ENCODE assay signal across 24 mouse cellular contexts in the genomic region with DNA sequence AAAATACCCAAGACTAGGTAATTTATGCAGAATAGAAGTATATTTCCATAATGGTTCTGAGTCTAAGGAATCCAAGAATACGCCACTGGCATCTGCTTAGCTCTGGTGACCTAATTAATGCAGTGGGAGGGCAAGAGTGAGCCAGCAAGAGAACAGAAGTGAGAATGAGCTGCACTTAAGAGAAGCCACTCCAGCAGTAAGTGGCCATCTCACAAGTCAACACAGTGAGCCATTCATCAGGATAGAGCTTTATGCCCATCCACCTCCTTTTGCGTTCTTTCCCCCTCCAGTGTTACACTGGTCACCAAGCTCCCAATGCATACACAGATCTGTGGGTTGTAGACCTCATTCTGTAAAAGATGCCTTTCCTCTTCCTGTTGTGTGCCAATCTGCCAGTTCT. TPM values are rescaled to one million over a fixed set of nuclear protein-coding genes. Genes with fewer than 3 reads are reported as not detected.
A peak's percentile ranks its signal among the peaks of the same experiment; 100 is the strongest.
DNase-seq lines count a peak whose midpoint lies in the region; ATAC-seq and TF ChIP-seq lines count a peak whose summit lies in the region.
"Had no signal": no experiment of that assay in that cellular context is flagged by ENCODE, and none has a peak within 500 bp of the region (broad histone marks: within the 10 kb centered on the region; RNA-seq: fewer than 3 reads in every experiment).

No protein-coding gene starts in this region.

- no peaks in the 10 kb centered on the region for H3K27me3 ChIP-seq in heart, adult 2 months (ENCODE audit: control insufficient read depth, insufficient read depth, low read length)
- no peaks in the 10 kb centered on the region for H3K27me3 ChIP-seq in lung, embryonic 16.5 days (ENCODE audit: control insufficient read depth, insufficient read depth, low read depth, low read length)
- H3K27me3 ChIP-seq: CH12.LX; embryonic facial prominence, embryonic 12.5 days; forebrain, embryonic 13.5 days; forebrain, embryonic 15.5 days had no signal

- no peaks in the 10 kb centered on the region; the same call in 1 of the 2 replicates for H3K4me1 ChIP-seq in heart, adult 2 months (ENCODE audit: control insufficient read depth, insufficient read depth, low read length)
- peaks cover 12% of the 10 kb centered on the region for H3K4me1 ChIP-seq in lung, embryonic 16.5 days (replicated peaks; ENCODE audit: control insufficient read depth, insufficient read depth, low read length)

- no peak overlapping the region for H3K9ac ChIP-seq in heart, adult 2 months (ENCODE audit: low read depth, low read length)
- H3K9ac ChIP-seq in lung, embryonic 16.5 days (ENCODE audit: low read length) = no peak overlapping the region
- H3K9ac ChIP-seq: embryonic facial prominence, embryonic 12.5 days; forebrain, embryonic 13.5 days; forebrain, embryonic 15.5 days had no signal

- DNase-seq in heart, adult 11 months = peak; percentile 64
- no peak for DNase-seq in heart, adult 2 months
- no peak for DNase-seq in lung, postnatal 36 days
- peak; percentile 25 for DNase-seq in retina, postnatal 1 day
- no peak for DNase-seq in retina, embryonic 14.5 days (ENCODE audit: low spot score)
- DNase-seq: adrenal gland, adult 8-10 months; adrenal gland, postnatal 14 days; adrenal gland, postnatal 36 days; B cell, adult 2 months; cerebellum, adult 11-12 months; cerebellum, adult 2 months; cerebellum, adult 9-10 months; cerebellum, postnatal 10 days; cerebellum, postnatal 25 days had no signal

- H3K79me2 ChIP-seq in heart, adult 2 months (replicated peaks; ENCODE audit: control insufficient read depth, insufficient read depth, low read length) = no peaks in the 10 kb centered on the region; the same call in 1 of the 2 replicates

- H3K27ac ChIP-seq in heart, adult 2 months = no peak overlapping the region
- no peak overlapping the region for H3K27ac ChIP-seq in lung, embryonic 16.5 days (ENCODE audit: low read length)
- H3K27ac ChIP-seq: embryonic facial prominence, embryonic 10.5 days; embryonic facial prominence, embryonic 12.5 days; forebrain, embryonic 13.5 days; forebrain, embryonic 15.5 days had no signal

- TF ChIP-seq EP300 in heart, adult 2 months (IDR thresholded peaks at IDR 0.05; ENCODE audit: insufficient read depth, low read depth, low read length) = no peak

- TF ChIP-seq CTCF in heart, adult 2 months (IDR thresholded peaks at IDR 0.05) = no peak

- H3K9me3 ChIP-seq in lung, embryonic 16.5 days (ENCODE audit: control insufficient read depth, low read length) = no peaks in the 10 kb centered on the region
- H3K9me3 ChIP-seq: embryonic facial prominence, embryonic 10.5 days; embryonic facial prominence, embryonic 12.5 days; forebrain, embryonic 13.5 days; forebrain, embryonic 15.5 days; G1E had no signal

- no peak for TF ChIP-seq POLR2A in heart, adult 2 months (IDR thresholded peaks at IDR 0.05; ENCODE audit: insufficient read depth, low read depth, low read length)

- H3K4me2 ChIP-seq in lung, embryonic 16.5 days (ENCODE audit: low read depth, low read length) = no peak overlapping the region
- H3K4me2 ChIP-seq: embryonic facial prominence, embryonic 12.5 days; forebrain, embryonic 13.5 days; forebrain, embryonic 15.5 days had no signal

- WGBS in heart, adult 2 months = 98% methylated on average over 2 of the region's 2 CpGs
- 64% methylated on average over 2 of the region's 2 CpGs for WGBS in lung, embryonic 16.5 days

- H3K4me3 ChIP-seq in heart, adult 2 months = no peak overlapping the region
- no peak overlapping the region for H3K4me3 ChIP-seq in lung, embryonic 16.5 days (ENCODE audit: low read length)
- H3K4me3 ChIP-seq: embryonic facial prominence, embryonic 10.5 days; embryonic facial prominence, embryonic 12.5 days; forebrain, embryonic 13.5 days; forebrain, embryonic 15.5 days had no signal

- ATAC-seq in lung, embryonic 16.5 days (ENCODE audit: low read depth) = peak; percentile 51
- ATAC-seq: activated CD4-positive, CD25-positive, alpha-beta regulatory T cell, adult 4 months; CD4-positive, CD25-positive, alpha-beta regulatory T cell, adult 4 months; forebrain, embryonic 13.5 days; forebrain, embryonic 15.5 days; Patski had no signal

- no peaks in the 10 kb centered on the region for H3K36me3 ChIP-seq in heart, adult 2 months (ENCODE audit: control insufficient read depth, insufficient read depth, low read length)
- no peaks in the 10 kb centered on the region for H3K36me3 ChIP-seq in lung, embryonic 16.5 days (ENCODE audit: control insufficient read depth, insufficient read depth, low read length)
- H3K36me3 ChIP-seq: embryonic facial prominence, embryonic 10.5 days; embryonic facial prominence, embryonic 12.5 days; forebrain, embryonic 15.5 days; G1E had no signal

- intact Hi-C loops in heart, adult 2 months (cut with DNase I) = no loop called here

RNA-seq across cellular contexts. Expression of a gene that starts 37.8 kb away (rescaled TPM):
- total RNA-seq in heart, adult 2 months (2021) = 10 to 100 TPM; 67.2 to 77.6 TPM
- polyA plus RNA-seq in heart, adult 2 months (2012; rRNA removed) = 13.1 and 23.9 TPM in 2 replicates
- polyA plus RNA-seq in lung, embryonic 16.5 days (2015; fragmentation: Nextera tagmentation; extraction: Ambion mirVana) = 16.0 TPM in 2 replicates

Comparison
In these comparisons a context has a peak if more than half of its experiments do, and no peak if none do; other contexts are left out.
1. DNase-seq: peak in heart, adult 11 months (single experiment) and retina, postnatal 1 day (single experiment); none in heart, adult 2 months (0 of 2), lung, postnatal 36 days (single experiment) and retina, embryonic 14.5 days (single experiment).